Mouse (Mus musculus): ENCODE results near the gene Gkn1.

Gene Gkn1

DNA sequence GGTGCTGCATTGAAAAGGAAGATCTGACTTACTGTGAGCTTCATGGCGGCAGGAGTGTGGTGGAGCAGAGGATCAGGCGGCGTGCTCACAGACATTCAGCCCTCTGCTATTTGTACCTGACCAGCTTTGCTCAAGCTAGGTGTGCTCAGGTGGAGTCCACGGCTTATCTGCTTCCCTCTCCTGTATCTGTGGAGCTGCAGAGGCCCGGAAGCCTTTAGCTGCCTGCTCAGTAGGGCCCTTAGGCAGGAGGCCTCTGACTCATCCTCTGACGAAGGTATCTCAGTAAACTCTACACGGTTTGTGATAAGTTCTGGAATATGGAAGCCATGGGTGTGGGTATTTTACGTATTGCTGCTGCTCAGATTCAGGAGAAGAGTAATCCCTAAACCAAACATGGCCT, at the start of gene Gkn1:
Gkn1 (minus strand) TSS at position 114 of the 400 bp plus-strand sequence.
- DNase-seq (ENCODE audit: low read depth): no peak

DNA sequence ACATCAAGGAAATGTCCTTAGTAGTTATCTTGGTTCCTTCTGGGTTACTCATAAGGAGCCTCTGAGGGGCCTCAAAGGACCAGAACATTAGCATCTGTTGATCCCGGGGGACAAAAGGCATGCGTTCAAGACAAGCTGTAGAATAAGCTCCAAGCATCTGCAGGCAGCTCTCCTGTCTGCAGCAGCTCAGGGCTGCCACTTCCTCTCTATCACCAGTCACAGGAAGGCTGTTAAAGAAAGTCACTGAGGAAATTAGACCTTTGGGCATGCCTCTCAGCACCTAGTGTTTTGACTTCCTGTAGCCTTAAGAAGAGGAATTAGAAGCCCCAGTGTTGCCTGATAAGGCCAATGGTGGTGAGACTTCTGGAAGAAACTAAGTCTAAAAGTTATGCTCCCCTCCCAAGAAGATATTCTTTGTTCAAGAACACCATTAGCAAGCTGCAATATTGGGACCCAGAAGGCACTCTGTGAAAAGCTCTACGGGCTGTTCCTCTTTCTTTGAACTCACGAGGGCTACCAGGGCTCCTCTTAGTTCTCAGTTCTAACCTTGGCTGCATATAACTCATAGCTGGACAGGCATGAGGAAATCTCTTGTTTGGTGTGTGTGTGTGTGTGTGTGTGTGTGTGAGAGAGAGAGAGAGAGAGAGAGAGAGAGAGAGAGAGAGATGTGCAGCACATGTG, 49.3 kb upstream of the Gkn1 start:
- no peak for DNase-seq (ENCODE audit: low read depth)

DNA sequence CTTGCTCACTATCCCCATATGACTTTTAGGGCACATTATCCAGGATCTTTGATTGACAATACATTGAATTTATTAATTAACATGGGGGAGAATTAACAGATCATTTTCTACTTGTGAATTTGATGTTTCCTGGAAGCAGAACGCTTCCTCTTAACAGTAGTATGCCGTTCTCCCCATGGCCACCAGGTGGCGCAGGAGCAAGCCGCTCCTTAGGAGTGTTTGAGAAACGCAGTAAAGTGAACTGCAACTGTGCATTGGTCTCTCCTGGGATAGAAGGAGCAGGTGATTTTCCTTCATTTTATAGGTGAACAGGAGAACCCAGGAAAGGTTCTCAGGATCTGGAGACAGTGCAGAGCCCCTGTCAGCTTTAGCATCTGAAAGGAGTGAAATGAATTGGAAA, 48.4 kb upstream of the Gkn1 start:
- DNase-seq (ENCODE audit: low read depth): peak; percentile 89

DNA sequence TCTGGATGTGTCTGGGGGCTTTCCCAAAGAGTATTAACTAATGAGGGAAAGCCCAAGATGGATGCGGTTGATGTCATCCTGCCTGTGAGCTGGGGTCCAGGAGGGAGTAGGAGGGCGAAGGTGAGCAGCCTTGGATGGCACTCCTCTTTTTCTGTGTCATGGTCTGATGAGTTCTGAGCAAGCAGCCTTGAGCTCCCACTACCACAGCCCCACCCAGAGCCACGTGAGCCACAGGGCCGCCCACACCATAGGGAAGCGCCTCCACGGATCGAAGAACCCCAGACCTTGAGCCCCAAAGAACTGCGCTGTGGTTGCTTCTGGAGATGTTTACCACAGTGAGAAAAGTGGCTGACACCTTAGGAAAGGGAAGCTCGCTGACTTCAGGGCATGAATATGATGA, 44.0 kb upstream of the Gkn1 start:
- no peak for DNase-seq (ENCODE audit: low read depth)

DNA sequence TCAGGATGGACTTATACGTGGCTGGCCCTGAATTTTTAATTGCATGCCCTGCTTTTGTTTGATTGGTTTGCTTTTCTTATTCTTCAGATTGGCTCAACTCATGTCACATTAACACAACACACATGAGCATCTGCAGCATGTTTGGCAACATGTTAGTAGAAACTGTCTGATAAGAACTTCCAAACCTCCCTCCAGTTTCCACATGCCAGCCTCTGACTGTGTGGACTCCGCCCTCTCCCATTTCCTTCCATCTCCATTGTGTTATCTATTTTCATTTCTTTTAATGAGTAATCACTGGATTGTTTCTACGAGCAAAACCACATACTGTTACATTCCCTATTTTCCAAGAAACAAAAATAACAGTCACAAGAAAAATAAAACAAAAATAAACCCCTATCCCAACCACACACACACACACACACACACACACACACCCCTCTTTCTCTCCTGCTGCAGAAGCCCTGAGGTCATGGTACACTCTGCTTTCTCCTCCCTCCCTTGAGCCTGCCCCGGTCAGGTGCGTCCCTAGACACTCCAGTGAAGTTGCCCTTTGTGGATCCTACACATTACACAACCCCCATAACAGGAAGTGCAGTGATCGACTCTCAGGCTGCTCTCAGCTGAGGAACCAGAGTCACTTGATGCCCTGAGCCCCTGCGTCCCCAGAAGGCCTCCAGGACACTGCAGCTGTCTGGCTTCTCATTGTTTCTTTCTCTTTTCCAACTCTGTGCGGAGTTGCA, 42.9 kb upstream of the Gkn1 start:
- DNase-seq (ENCODE audit: low read depth): no peak

DNA sequence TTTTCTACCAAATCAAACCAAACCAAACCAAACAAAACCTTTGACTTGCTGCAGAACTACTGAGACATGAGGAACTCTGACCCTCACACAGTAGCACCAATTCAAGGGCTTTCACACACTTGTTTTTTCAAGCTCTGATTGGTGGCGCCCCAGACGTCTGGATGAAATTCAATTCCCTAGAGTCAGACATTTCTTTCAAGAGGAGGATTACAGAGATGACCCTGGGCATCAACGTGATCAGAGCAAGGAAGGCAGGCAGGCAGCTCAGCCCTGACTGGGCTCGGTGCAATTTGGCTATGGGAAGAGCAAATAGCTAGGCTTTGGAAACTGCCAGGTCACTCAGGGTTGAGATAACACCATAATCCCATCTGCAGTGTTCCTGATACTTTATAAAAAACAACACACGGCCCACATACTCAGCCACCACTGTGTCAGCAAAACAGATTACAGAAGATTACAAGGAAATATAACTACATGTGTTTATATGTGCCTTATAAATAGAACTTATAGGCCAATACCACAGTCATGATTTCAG, 38.8 kb upstream of the Gkn1 start:
- DNase-seq (ENCODE audit: low read depth): no peak

DNA sequence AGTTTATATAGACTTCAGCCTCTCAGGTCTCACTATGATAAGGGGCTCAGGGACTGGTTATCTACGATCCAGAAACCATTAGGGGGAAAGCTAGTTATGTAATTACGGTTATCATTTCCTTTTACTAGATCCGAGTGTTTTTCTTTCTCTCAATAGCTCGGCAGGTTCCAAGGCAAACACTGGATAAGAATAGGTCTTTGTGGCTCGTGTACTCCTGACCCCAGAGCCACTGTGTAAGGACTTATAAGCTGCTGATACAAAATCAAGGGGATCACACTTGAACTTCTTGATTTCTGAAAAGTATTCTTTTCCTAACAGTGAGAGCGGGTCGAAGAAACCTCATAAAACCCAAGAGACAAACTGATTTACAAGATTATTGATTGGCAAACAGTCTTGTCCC, 38.1 kb upstream of the Gkn1 start, which contains the start of gene Gkn3:
Gkn3 (minus strand) TSS at position 59 of the 400 bp plus-strand sequence.
- no peak for DNase-seq (ENCODE audit: low read depth)

DNA sequence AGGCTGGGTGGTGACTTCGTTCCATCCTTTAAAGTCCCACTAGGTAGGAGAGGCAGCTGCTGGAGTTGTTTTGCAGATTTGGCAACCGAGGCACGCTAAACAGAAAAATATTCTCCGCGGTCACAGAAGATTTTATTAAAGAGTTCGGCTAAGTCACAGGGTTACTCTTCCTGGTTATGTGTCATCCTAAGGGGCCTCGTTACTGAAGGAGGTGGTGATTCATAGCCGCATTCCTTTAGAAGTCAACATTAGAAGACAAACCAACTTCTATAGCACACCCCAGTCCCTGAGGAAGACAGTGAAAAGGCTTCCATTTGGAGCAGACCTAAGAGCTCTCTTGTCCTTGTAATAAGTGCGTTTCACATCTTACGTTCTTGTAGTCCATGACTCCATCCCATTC, 35.9 kb upstream of the Gkn1 start:
- peak; percentile 57 for DNase-seq (ENCODE audit: low read depth)

DNA sequence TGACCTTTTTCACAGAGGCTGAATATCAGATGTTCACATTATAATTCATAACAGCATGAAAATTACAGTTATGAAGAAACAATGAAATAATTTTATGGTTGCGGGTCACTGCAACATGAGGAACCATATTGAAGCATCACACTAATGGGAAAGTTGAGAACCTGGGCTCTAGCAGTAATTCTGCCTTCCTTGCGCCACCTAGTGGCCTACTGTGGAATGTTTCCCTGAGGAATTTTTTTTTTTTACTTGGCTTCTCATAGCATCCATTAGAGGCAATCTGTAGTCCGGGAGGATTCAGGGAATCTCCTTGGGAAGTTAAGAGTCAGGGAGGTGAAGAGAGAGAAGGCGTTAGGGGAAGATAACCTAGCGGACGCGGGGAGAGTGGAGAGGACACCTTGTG, 35.5 kb upstream of the Gkn1 start:
- peak; percentile 94 for DNase-seq (ENCODE audit: low read depth)

DNA sequence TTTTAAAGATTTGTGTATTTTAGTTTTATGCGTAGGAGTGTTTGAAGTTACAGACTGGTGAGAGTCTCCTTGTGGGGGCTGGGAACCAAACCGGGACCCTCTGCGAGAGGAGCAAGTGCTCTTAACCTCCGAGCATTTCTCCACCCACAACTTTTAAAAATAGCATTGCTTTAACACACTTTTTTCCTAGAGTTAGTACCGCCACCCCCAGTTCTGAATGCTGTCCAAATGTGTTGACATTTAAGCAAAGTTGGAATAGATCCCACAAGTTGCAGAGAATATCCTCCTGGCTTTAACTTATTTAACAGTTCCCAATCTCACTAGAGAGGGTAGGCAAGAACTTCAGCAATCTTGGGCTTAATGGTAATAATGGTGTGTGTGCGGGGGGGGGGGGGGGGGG, 34.0 kb upstream of the Gkn1 start:
- DNase-seq (ENCODE audit: low read depth): peak; percentile 64

DNA sequence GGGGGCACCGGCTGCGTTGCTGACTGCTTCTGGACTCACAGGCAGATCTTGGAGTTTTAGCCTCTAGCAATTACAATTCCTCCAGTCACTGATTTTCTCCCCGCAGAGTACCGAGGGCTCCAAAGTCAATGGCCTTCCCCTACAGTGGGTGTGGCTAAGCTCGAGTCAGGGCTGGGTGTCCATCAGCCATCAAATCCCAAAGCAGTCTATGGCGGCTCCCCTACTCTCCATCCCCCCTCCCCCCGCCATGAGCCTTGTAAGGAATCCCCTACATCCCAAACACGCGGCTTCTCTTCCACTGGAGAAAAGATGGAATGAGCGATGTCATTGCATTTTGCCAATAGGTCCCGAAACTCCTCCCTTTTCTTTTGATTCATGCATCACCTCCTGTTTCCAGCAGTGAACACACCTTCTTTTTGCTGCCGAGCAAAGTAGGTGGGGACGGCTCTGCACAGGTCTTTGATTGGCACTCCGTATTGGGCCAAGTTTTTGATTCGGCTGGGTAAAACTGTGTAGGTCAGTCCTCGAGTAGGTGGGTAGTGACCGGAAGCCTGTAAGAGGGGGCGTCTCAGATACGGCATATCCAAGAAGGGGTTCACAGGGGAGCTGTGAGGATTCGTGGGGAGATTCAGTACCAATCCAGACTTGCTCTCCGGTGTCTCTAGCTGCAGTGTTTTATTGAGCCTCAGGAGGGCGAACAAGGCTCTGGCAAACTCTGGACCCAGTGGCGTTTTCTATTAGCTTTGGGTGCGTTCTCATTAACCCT, 33.4 kb upstream of the Gkn1 start:
- peak; percentile 32 for DNase-seq (ENCODE audit: low read depth)

DNA sequence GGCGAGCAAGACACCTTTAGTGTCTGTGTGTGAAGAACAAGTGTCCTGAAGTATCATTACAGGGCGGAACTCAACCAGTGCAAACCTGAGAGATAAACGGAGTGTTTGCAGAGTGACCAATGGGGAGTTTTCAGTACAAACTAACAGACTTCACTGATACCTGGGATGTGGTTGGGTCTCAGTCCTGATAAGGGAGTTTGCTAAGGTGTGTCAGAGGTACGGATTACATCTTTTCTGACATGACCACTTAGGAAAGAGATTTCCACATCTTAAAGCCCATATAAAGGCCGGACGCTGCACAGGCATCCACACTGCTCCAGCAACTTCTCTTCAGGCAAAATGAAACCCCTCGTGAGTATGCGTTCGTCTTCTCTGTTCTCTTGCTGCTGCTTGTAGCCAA, 22.3 kb upstream of the Gkn1 start, which contains the start of gene Gkn2:
Gkn2 (plus strand) TSS at position 301 of the 400 bp plus-strand sequence.
- DNase-seq (ENCODE audit: low read depth): no peak

DNA sequence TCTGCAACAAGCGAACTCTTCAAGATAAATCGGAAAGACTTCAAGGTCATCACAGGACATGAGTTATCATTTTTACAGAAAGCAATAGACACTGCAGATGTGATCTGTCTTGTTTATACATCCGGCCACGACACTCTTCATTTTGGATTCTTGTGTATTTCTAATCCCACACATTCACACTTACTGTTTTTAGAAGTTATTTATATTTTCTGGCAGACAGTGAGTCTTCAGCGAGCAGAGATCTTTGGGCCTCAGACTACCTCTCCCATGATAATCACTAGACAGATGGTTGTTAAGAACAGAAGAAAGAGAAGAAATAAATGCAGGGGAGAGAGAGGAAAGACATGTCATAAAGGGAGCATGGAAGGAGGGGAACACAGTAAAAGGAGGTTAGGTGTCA, 18.5 kb upstream of the Gkn1 start:
- no peak for DNase-seq (ENCODE audit: low read depth)

DNA sequence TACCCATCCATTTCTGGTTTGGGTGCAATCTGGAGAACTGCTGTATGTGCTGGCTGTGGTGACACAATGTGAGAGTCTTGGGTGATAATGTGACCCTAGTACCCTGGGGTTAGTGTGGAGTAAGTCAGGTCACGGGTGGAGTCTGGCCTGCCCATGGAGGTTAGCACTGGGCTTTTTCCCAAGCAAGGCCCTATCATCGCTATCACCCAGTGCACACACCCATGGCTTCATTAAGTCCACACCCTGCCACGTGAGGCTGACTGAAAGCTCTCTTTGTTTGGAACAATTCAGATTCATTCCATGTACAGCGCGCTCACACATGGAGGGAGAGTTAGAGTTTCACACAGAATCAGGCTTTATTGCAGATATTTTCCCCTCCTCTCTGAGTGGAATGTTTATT, 3.7 kb upstream of the Gkn1 start:
- DNase-seq (ENCODE audit: low read depth): peak; percentile 33

DNA sequence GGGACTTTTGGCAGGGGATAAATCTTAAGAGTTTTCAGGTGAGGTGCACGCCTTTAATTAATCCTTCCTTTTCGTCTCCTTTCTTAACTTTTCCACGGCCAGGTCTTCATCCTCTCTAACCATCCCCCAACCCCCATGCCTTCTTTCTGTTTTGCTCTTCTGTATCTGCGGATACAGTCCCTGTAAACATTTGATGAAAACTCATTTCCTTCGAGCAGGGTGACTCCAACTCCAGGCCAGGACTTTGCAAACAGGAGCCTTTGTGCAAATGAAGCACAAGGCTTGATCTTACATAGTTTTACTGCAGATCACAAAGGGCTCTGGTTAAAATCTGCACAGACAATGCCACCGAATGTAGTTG, 14.8 kb downstream of the Gkn1 start:
- no peak for DNase-seq (ENCODE audit: low read depth)

DNA sequence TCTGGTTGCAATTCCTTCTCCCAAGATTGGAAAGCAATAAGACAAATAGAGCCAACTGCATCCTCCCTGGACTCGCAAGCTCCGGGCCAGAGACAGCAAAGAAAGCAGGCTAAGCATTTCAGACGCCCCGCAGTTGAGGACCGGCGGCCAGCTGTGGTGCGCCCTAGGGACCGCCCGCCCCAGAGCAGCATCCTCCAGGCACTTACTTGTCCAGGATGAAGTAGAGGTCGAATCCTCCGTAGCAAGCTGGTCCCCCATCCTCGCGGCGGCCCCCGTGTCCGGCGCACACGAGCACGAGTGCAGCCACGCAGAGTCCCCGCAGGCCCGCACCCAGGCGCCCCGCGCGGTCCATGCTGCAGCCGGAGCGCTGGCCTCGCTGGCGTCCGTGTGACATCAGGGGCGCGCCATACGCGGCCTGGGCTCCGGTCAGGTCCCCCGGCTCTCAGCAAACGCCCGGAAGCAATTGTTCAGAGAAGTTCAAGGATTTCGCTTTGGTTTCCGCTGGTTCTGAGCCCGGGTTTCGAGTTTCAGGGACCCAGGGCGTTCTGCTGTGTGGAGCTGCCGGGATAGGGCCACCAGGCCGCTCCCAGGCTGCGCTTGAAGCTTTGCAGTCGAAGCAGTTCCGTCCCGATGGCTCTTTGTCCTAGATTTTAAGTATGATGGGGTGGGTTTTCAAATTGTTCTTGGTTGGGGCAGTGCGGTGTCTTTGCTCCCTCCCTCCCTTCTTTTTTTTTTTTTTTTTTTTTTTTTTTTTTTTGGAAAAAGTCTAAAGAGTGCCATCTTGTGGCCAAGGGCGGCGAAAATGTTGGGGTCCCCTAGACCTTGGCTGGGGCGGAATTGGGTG, 15.4 kb downstream of the Gkn1 start, which contains the start of gene Antxr1:
Antxr1 (minus strand) TSS at position 731 of the 844 bp plus-strand sequence.
- DNase-seq (ENCODE audit: low read depth): peak; percentile 79

DNA sequence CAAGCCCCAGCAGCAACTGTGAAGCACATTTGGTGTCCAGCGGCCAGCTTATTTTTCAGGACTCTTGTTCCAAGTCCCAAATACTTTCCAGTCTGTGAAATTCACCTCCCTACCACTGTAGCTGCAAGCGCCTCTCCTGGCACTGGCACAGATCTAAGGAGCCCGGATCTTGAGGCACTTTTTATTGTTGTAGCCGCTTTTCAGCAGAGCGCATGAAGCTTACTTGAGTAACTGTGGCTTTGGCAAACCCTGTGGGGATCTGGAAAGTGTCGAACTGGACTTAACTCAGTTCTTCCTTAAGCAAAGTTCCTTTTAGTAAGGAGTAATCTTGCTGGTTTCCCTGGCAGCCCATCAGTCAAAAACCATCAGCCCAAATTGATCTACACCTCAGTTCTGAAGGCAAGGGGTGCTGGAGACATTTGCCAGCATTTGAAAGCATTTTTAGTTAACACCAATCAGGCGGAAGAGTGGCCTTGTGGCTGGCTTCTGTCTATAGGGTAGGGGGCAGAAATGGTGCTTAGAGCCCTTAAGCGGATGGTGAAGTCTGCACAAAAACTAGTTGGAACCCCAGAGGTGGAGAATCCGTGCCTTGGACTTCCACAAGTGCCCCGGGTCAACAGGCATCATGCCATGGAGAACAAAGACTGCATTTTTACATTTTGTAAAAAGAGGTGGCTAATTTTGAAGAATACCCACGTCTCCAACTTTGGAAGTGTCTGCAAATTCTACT, 16.2 kb downstream of the Gkn1 start:
- DNase-seq (ENCODE audit: low read depth): peak; percentile 85

DNA sequence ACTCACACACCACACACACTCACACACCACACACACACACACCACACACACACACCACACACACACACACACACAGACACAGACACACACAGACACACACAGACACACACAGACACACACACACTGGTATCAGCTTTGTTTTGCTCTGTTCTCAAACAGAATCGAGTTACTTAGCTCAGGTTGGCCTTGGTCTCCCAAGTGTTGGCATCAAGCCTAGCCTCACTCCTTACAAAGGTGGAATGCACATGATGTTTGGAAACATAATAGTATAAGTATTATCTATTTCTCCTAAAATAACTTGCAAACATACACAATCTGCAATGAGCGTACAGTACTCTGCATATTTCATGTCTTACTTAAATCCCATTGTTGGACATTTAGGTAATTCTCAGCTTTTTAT, 18.4 kb downstream of the Gkn1 start:
- peak; percentile 64 for DNase-seq (ENCODE audit: low read depth)

DNA sequence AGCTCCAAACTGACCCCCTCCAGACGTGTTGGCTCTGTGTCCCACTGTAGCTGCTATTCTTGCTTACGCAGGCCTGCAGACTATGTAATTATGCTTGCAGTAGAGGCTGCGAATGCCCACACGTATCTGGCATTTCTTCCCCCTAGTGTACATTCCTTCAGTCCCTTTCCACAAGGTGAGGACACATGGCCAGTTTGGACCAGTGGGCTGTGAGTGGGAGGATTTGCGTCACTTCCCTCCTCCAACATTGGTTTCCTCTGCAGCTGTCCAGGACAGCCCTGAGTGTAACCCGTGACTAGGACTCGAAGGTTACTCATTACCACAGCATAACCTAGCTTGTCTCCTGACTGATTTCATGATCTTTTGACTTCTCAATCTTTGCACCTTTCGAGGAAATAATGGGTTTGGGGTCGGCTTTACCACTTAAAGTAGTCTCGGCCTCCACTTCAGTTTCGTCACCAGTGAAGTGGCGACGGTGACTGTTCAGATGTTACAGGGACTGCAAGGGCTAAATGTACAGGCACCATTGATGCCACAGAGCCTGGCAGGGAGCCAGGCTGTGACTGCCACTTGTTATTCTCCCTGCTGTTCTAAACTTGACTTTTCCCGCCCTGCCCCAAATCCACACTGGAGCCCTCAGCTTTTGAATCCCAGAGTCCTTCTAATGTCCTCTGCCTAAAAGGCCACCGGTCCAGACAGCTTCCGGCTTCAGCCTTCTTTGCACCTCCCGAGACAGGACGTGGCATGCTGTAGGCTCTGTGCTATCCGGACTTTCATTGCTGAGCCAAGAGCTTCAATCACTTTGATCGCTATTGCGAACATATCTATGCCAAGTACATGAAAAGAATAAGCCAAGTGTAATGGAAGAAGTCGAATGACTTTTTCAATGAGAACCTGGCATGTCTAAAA, 22.2 kb downstream of the Gkn1 start:
- DNase-seq (ENCODE audit: low read depth): no peak

DNA sequence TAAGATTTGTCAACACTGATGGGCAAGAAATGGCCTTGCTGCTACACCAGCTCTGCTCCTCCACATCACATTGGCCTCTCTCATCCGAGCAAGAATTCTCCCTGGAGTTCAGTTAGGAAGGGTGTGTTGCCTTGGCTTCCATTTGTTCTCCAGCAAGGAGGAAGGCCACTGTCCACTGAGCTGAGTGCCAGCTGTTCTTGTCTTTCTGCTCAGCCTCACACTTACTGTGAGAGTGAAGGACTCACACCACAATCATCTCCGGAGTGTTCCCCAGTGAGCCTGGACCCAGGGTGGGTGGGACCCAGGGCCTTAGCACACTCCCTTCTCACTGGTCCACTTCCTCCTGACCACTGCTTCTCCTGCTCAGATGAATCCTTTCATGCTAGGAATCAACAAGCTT, 23.8 kb downstream of the Gkn1 start:
- DNase-seq (ENCODE audit: low read depth): no peak

Data from NIH3T3 (cell line).